Mouse (Mus musculus) testis, adult 2 months (tissue): ENCODE measurements around the gene Gm49673.
"Not testable (repeated sequence)": the region's sequence is repeated elsewhere in the genome, so short reads cannot be mapped to it uniquely, and the experiment has no call there.

Experiments used
- CTCF ChIP-seq: fragments of 200-500 bp; IDR thresholded peaks from 2 replicates; pipeline ENCODE4 v1.5.1; 2012; ENCODE audit warnings: low read depth, mild to moderate bottlenecking, inconsistent platforms, low read length, moderate library complexity; ENCODE audit not compliant: control insufficient read depth, insufficient read depth, insufficient replicate concordance
- POLR2A ChIP-seq: fragments of 200-500 bp; IDR thresholded peaks from 2 replicates; pipeline ENCODE4 v1.6.1; 2012; ENCODE audit warnings: low read depth, mild to moderate bottlenecking, inconsistent platforms, low read length, moderate library complexity; ENCODE audit not compliant: control insufficient read depth

DNA sequence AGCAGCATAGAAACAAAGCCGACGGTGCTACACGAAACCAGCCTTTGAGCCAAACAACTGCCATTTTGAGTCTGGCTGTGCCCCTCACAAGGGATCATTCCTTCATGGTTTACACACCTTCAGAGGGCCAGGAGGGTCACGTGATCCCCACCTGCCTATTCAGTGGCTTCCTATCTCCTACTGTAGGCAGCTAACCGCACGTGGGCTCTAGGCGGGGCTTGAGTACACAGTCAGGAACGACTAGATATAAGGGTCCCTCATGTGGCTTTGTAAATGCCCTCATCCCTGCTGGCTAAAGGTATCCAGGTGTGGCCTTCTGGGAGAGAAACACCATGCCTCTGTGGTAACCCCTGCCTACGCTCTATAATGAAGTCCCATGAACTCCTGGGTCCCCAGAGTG is 18.0 kb downstream of the Gm49673 start:
- not testable (repeated sequence) for TF ChIP-seq POLR2A, CTCF
